Mouse (Mus musculus) forebrain, embryonic 14.5 days (tissue): ENCODE results near the gene Tmcc3. TPM values are rescaled to one million over a fixed set of nuclear protein-coding genes. Genes with fewer than 3 reads are reported as not detected.

Source experiments
- ATAC-seq: fragments of 200-750 bp; cut with Nextera tagmentation; 2 replicates; pipeline ENCODE4 v1.8.0; 2017; ENCODE audit warnings: mild to moderate bottlenecking, moderate library complexity
- DNase-seq: peaks from one replicate; pipeline ENCODE4 v3.0.0-alpha.2; 2015; ENCODE audit warnings: low spot score
- H3K27ac ChIP-seq: fragments of 300-500 bp; sonication (generic); 2 replicates; pipeline ENCODE4 v1.5.1; 2014; ENCODE audit warnings: low read depth, mild to moderate bottlenecking, control low read depth, low read length, moderate library complexity
- H3K27me3 ChIP-seq: fragments of 300-500 bp; sonication (generic); replicated peaks from 2 replicates; pipeline ENCODE4 v1.6.1; 2014; ENCODE audit warnings: low read length, control low read depth, mixed read lengths; ENCODE audit not compliant: control insufficient read depth, insufficient read depth
- H3K36me3 ChIP-seq: fragments of 300-500 bp; sonication (generic); 2 replicates; pipeline ENCODE4 v1.6.1; 2014; ENCODE audit warnings: low read length, control low read depth; ENCODE audit not compliant: control insufficient read depth, insufficient read depth
- H3K4me1 ChIP-seq: fragments of 300-500 bp; sonication (generic); 2 replicates; pipeline ENCODE4 v1.6.1; 2014; ENCODE audit warnings: antibody characterized with exemption, low read length, control low read depth; ENCODE audit not compliant: control insufficient read depth, insufficient read depth
- H3K4me2 ChIP-seq: fragments of 300-500 bp; sonication (generic); 2 replicates; pipeline ENCODE4 v1.6.1; 2014; ENCODE audit warnings: mild to moderate bottlenecking, control low read depth, low read length
- H3K4me3 ChIP-seq: fragments of 300-500 bp; sonication (generic); 2 replicates; pipeline ENCODE4 v1.5.1; 2014; ENCODE audit warnings: low read depth, low read length, control low read depth
- H3K9ac ChIP-seq: fragments of 300-500 bp; sonication (generic); 2 replicates; pipeline ENCODE4 v1.6.1; 2014; ENCODE audit warnings: mild to moderate bottlenecking, low read length, control low read depth, moderate library complexity
- H3K9me3 ChIP-seq: fragments of 300-500 bp; sonication (generic); replicated peaks from 2 replicates; pipeline ENCODE4 v1.6.1; 2016; ENCODE audit warnings: low read length, control low read depth, mixed read lengths; ENCODE audit not compliant: control insufficient read depth
- WGBS: fragments of 180-500 bp; shearing (Covaris S2); extraction: QIAGEN DNeasy Blood & Tissue Kit; methylation state at CpG from one replicate; pipeline ENCODE4 v1.1.7; 2014; 5-methylcytosine and 5-hydroxymethylcytosine counted together
- microRNA-seq: library from miRNA; unstranded; fragments of <30 nt; microRNA quantifications from one replicate; pipeline ENCODE4, GENCODE M21; 2016
- polyA plus RNA-seq: library from polyadenylated mRNA; unstranded; fragments of >200 nt; fragmentation: Nextera tagmentation; extraction: Ambion mirVana; gene quantifications from 2 replicates; pipeline ENCODE4 v1.2.1, GENCODE M21; 2014

Gene Tmcc3
- polyA plus RNA-seq, 1 experiment from 2014 or later: 5.5 TPM

DNA sequence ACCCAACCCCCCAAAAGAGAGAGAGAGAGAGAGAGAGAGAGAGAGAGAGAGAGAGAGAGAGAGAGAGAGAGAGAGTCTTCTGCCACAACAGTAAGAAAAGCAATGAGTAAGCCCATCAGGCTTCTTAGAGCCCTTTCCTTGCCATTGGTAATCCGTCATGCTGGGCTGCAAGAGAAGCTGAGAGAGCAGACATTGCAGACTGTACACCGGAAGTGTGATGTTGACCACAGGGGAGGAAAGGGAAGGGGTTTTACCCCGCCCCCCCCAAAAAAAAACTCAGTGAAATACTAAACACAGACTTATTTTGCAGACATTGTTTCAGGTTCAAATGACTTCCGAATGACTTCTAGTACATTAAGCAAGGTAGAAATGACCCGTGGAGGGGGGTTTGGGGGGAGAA lies 328.3 kb downstream of the Tmcc3 start:
- DNase-seq: no peak
- 78% methylated on average over 5 of the region's 5 CpGs for WGBS

More for the DNA sequence above, 328.3 kb downstream of the Tmcc3 start:
- Histone ChIP-seq H3K36me3 (no peaks in the 10 kb centered on the region), H3K9me3 (no peaks in the 10 kb centered on the region), H3K4me3 (no peak overlapping the region), H3K4me1 (no peaks in the 10 kb centered on the region), H3K27me3 (no peaks in the 10 kb centered on the region), H3K27ac (no peak overlapping the region), H3K9ac (no peak overlapping the region), H3K4me2 (no peak overlapping the region)
- ATAC-seq: no peak

Small RNA genes within 50 kb of the gene (microRNA-seq; reads per million reads assigned to microRNA genes)
- 0.40 reads per million for gene Mir7211

Other genes starting within 250 kb of the Tmcc3 start
- gene Nr2c1, start 163.9 kb upstream of the Tmcc3 start, polyA plus RNA-seq: 7.6 and 8.0 TPM in 2 replicates
- gene Ndufa12, start 113.2 kb upstream of the Tmcc3 start, polyA plus RNA-seq: 417 and 485 TPM in 2 replicates
- 0.23 TPM in 1 of 2 replicates, not detected in the other for gene Gm4792, start 13.2 kb upstream of the Tmcc3 start, polyA plus RNA-seq